Mouse (Mus musculus) midbrain, embryonic 16.5 days (tissue): ENCODE results near the gene Heatr1. TPM values are rescaled to one million over a fixed set of nuclear protein-coding genes. Genes with fewer than 3 reads are reported as not detected.

Experiments used
- ATAC-seq: fragments of 200-750 bp; cut with Nextera tagmentation; 2 replicates; pipeline ENCODE4 v1.8.0; 2017; ENCODE audit warnings: moderate TSS enrichment
- H3K27ac ChIP-seq: fragments of 300-500 bp; sonication (generic); 2 replicates; pipeline ENCODE4 v1.5.1; 2014; ENCODE audit warnings: mild to moderate bottlenecking, low read length, mixed read lengths
- H3K27me3 ChIP-seq: fragments of 300-500 bp; sonication (generic); 2 replicates; pipeline ENCODE4 v1.6.1; 2014; ENCODE audit warnings: low read depth, low read length, mixed read lengths; ENCODE audit not compliant: control insufficient read depth, insufficient read depth
- H3K36me3 ChIP-seq: fragments of 300-500 bp; sonication (generic); 2 replicates; pipeline ENCODE4 v1.6.1; 2014; ENCODE audit warnings: mild to moderate bottlenecking, low read length, moderate library complexity, mixed read lengths; ENCODE audit not compliant: control insufficient read depth, insufficient read depth
- H3K4me1 ChIP-seq: fragments of 300-500 bp; sonication (generic); 2 replicates; pipeline ENCODE4 v1.6.1; 2014; ENCODE audit warnings: mild to moderate bottlenecking, low read length, mixed read lengths; ENCODE audit not compliant: control insufficient read depth, insufficient read depth
- H3K4me2 ChIP-seq: fragments of 300-500 bp; sonication (generic); 2 replicates; pipeline ENCODE4 v1.6.1; 2014; ENCODE audit warnings: mild to moderate bottlenecking, low read length, mixed read lengths
- H3K4me3 ChIP-seq: fragments of 300-500 bp; sonication (generic); 2 replicates; pipeline ENCODE4 v1.5.1; 2014; ENCODE audit warnings: low read depth, mild to moderate bottlenecking, low read length, moderate library complexity, mixed read lengths
- H3K9ac ChIP-seq: fragments of 300-500 bp; sonication (generic); 2 replicates; pipeline ENCODE4 v1.6.1; 2014; ENCODE audit warnings: low read depth, low read length, mixed read lengths
- H3K9me3 ChIP-seq: fragments of 300-500 bp; sonication (generic); replicated peaks from 2 replicates; pipeline ENCODE4 v1.6.1; 2014; ENCODE audit warnings: mild to moderate bottlenecking, low read length, mixed read lengths; ENCODE audit not compliant: control insufficient read depth, poor library complexity, severe bottlenecking
- WGBS: fragments of 180-500 bp; shearing (Covaris S2); extraction: QIAGEN DNeasy Blood & Tissue Kit; methylation state at CpG from one replicate; pipeline ENCODE4 v1.1.7; 2014; 5-methylcytosine and 5-hydroxymethylcytosine counted together
- polyA plus RNA-seq: library from polyadenylated mRNA; unstranded; fragments of >200 nt; fragmentation: Nextera tagmentation; extraction: Ambion mirVana; gene quantifications from 2 replicates; pipeline ENCODE4 v1.2.1, GENCODE M21; 2015

Gene Heatr1
- polyA plus RNA-seq, 1 experiment from 2014 or later, result 10.3 TPM

DNA sequence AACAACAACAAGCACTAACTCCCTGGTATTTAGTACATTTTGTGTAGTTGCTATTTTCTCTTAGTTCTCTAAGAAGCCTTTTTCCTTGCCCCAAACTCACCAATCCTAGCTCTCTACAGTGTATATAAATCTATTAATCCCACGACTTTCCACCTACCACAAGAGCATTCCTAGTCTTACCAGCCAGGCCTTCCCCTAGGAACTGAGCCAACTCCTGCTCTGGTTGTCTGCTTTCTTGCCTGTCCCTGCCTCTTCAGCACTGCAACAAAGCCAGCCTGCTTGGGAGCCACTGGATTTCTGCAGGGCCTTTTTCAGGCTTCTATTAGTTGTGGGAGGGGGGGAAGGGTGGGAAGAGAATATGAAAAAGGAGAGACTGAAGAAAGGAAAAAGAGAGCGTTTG is 90.4 kb downstream of the Heatr1 start:
- H3K4me1 ChIP-seq, result no peaks in the 10 kb centered on the region
- no peaks in the 10 kb centered on the region for H3K36me3 ChIP-seq
- H3K9ac ChIP-seq, result no peak overlapping the region
- ATAC-seq, result 0 out of 2 replicates have a peak, but pooled peaks have one; percentile 47
- WGBS, result 64% methylated on average over 2 of the region's 2 CpGs
- H3K9me3 ChIP-seq, result no peaks in the 10 kb centered on the region
- H3K4me2 ChIP-seq, result no peak overlapping the region
- no peak overlapping the region for H3K4me3 ChIP-seq
- H3K27me3 ChIP-seq, result no peaks in the 10 kb centered on the region
- no peak overlapping the region for H3K27ac ChIP-seq

DNA sequence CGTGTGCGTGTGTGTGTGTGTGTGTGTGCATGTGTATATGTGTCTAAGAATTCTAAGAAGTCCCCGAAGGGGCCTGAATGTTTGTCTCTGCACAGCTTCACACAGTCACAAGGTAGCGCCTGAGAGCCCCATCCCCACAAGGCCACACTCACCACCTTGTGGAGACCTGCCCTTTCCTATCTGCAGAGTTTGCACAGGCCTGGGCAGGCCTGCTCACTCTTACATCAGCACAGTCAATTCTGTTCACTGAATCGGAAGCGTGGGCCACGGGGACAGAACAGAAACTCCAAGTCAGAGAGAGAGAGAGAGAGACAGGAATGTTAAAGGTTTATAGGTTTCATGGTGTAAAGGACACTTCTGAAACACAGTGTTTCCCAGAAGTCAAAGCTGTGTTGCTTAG is 90.8 kb downstream of the Heatr1 start:
- H3K4me3 ChIP-seq, result no peak overlapping the region
- no peak overlapping the region for H3K27ac ChIP-seq
- H3K9me3 ChIP-seq, result no peaks in the 10 kb centered on the region
- H3K4me1 ChIP-seq, result no peaks in the 10 kb centered on the region
- H3K4me2 ChIP-seq, result no peak overlapping the region
- no peaks in the 10 kb centered on the region for H3K27me3 ChIP-seq
- H3K9ac ChIP-seq, result no peak overlapping the region
- WGBS, result 83% methylated on average over 7 of the region's 7 CpGs
- no peaks in the 10 kb centered on the region for H3K36me3 ChIP-seq
- ATAC-seq, result peak; percentile 42; the same call in 1 of the 2 replicates

Other genes with a start within 250 kb of the Heatr1 start
- 3.2 and 4.0 TPM in 2 replicates for gene Mtr, start 136.9 kb upstream of the Heatr1 start, polyA plus RNA-seq
- 3.3 and 3.5 TPM in 2 replicates for gene Actn2, start 54.3 kb upstream of the Heatr1 start, polyA plus RNA-seq
- gene Lgals8, start 69.9 kb downstream of the Heatr1 start, polyA plus RNA-seq, result 22.3 and 25.9 TPM in 2 replicates
- 1.9 and 2.5 TPM in 2 replicates for gene Edaradd, start 125.4 kb downstream of the Heatr1 start, polyA plus RNA-seq
- 17.1 and 19.2 TPM in 2 replicates for gene Ero1lb, start 170.8 kb downstream of the Heatr1 start, polyA plus RNA-seq